Mouse (Mus musculus): Measurements from ENCODE around the gene Ankef1. TPM values are rescaled to one million over a fixed set of nuclear protein-coding genes. Genes with fewer than 3 reads are reported as not detected.

Gene Ankef1
- polyA plus RNA-seq (2012): not detected in 2 replicates

DNA sequence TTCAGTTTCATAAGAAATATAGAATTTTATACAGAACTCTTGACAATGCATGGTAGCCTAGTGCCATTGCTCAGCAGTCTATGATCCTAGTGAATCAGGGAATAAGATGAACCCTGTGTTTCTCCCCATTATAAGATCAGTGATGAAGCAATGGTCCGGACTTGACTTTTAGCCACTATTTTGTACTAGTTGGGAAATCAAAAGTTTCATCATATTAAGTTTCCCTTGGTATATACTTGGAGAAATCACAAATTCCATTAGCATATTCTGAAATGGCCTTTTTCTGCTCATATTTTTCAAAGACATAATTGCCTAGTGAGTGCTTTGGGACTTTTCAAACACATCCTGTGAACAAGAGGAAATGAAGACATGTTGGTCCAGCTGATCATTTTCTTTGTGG is at the start of gene Ankef1:
Gene Ankef1 (plus strand): TSS at position 260 of the 400 bp plus-strand sequence.

Other genes with a start within 250 kb of the Ankef1 start
- gene Pak7, start 113.9 kb upstream of the Ankef1 start, polyA plus RNA-seq (2012): not detected in 2 replicates
- not detected in 2 replicates for gene Snap25, start 211.5 kb downstream of the Ankef1 start, polyA plus RNA-seq (2012)

All from megakaryocyte-erythroid progenitor cell, adult 5 weeks (primary cell).